In genomic region chr2:128313948-128314347, GRCm38 (mm10) we compare ENCODE assay signal across 27 mouse cellular contexts.
DNase-seq lines count a peak whose midpoint lies in the region; ATAC-seq and TF ChIP-seq lines count a peak whose summit lies in the region.
"Had no signal": no experiment of that assay in that cellular context is flagged by ENCODE, and none has a peak within 500 bp of the region (broad histone marks: within the 10 kb centered on the region; RNA-seq: fewer than 3 reads in every experiment).

No protein-coding gene starts in this region.

- no peaks in the 10 kb centered on the region for H3K9me3 ChIP-seq in kidney, embryonic 14.5 days (ENCODE audit: control insufficient read depth, low read length)
- no peaks in the 10 kb centered on the region for H3K9me3 ChIP-seq in ES-Bruce4 (replicated peaks; ENCODE audit: control insufficient read depth, insufficient read depth, low read length, poor library complexity, severe bottlenecking)
- H3K9me3 ChIP-seq in embryonic facial prominence, embryonic 10.5 days, result no peaks in the 10 kb centered on the region
- H3K9me3 ChIP-seq in midbrain, postnatal 0 days (ENCODE audit: low read length), result no peaks in the 10 kb centered on the region
- H3K9me3 ChIP-seq: forebrain, embryonic 13.5 days; G1E; heart, embryonic 13.5 days; hindbrain, embryonic 12.5 days; liver, embryonic 12.5 days; midbrain, embryonic 10.5 days; midbrain, embryonic 15.5 days; neural tube, embryonic 13.5 days had no signal

- TF ChIP-seq POLR2A in ES-Bruce4 (IDR thresholded peaks at IDR 0.05; ENCODE audit: insufficient read depth, low read length), result no peak

- H3K27ac ChIP-seq in kidney, embryonic 14.5 days (ENCODE audit: low read depth, low read length), result no peak overlapping the region
- no peak overlapping the region for H3K27ac ChIP-seq in ES-Bruce4 (ENCODE audit: insufficient read depth, low read length)
- H3K27ac ChIP-seq in embryonic facial prominence, embryonic 10.5 days (replicated peaks), result no peak overlapping the region
- H3K27ac ChIP-seq in midbrain, postnatal 0 days (ENCODE audit: low read depth, low read length), result no peak overlapping the region
- H3K27ac ChIP-seq: forebrain, embryonic 13.5 days; hindbrain, embryonic 12.5 days; liver, embryonic 12.5 days; midbrain, embryonic 10.5 days; midbrain, embryonic 15.5 days; neural tube, embryonic 13.5 days had no signal

- 35% methylated on average over 1 of the region's 1 CpGs for WGBS in kidney, embryonic 14.5 days
- WGBS in embryonic facial prominence, embryonic 10.5 days, result 16% methylated on average over 1 of the region's 1 CpGs
- 65% methylated on average over 1 of the region's 1 CpGs for WGBS in midbrain, postnatal 0 days

- no peaks in the 10 kb centered on the region for H3K27me3 ChIP-seq in kidney, embryonic 14.5 days (ENCODE audit: control insufficient read depth, insufficient read depth, low read length)
- no peaks in the 10 kb centered on the region for H3K27me3 ChIP-seq in ES-Bruce4 (ENCODE audit: control insufficient read depth, insufficient read depth, low read length, poor library complexity, severe bottlenecking)
- peaks cover 19% of the 10 kb centered on the region for H3K27me3 ChIP-seq in embryonic facial prominence, embryonic 10.5 days (replicated peaks; ENCODE audit: low read depth, poor library complexity, severe bottlenecking)
- H3K27me3 ChIP-seq in midbrain, postnatal 0 days (ENCODE audit: insufficient read depth, low read length), result no peaks in the 10 kb centered on the region
- H3K27me3 ChIP-seq: heart, embryonic 13.5 days; hindbrain, embryonic 12.5 days; liver, embryonic 12.5 days; neural tube, embryonic 13.5 days had no signal

- no peak for DNase-seq in kidney, postnatal 4 days
- DNase-seq in ES-CJ7 (ENCODE audit: low read depth, low spot score), result peak; percentile 31
- peak; percentile 54 for DNase-seq in embryonic facial prominence, embryonic 10.5 days (ENCODE audit: low spot score)
- DNase-seq in right cerebral cortex, adult 18-20 months, result no peak
- DNase-seq in lung, postnatal 4 days, result no peak
- no peak for DNase-seq in midbrain, postnatal 0 days (ENCODE audit: low spot score)
- DNase-seq: adrenal gland, postnatal 10 days; B cell, adult 2 months; cerebellum, adult 8-10 months; cerebellum, postnatal 36 days; gastrocnemius, postnatal 36 days; heart, postnatal 14 days; kidney, postnatal 14 days; liver, postnatal 0 days; right cerebral cortex, postnatal 14 days had no signal

- no peaks in the 10 kb centered on the region for H3K36me3 ChIP-seq in kidney, embryonic 14.5 days (ENCODE audit: control insufficient read depth, insufficient read depth, low read length)
- H3K36me3 ChIP-seq in ES-Bruce4 (ENCODE audit: control insufficient read depth, insufficient read depth, low read length, poor library complexity, severe bottlenecking), result no peaks in the 10 kb centered on the region
- no peaks in the 10 kb centered on the region for H3K36me3 ChIP-seq in embryonic facial prominence, embryonic 10.5 days (replicated peaks)
- H3K36me3 ChIP-seq in midbrain, postnatal 0 days (ENCODE audit: insufficient read depth, low read length), result no peaks in the 10 kb centered on the region
- H3K36me3 ChIP-seq: G1E; heart, embryonic 13.5 days; hindbrain, embryonic 12.5 days; liver, embryonic 12.5 days; midbrain, embryonic 10.5 days; midbrain, embryonic 15.5 days; neural tube, embryonic 13.5 days had no signal

- H3K4me1 ChIP-seq in kidney, embryonic 14.5 days (ENCODE audit: control insufficient read depth, insufficient read depth, low read length), result peaks cover 15% of the 10 kb centered on the region
- peaks cover 5% of the 10 kb centered on the region for H3K4me1 ChIP-seq in ES-Bruce4 (ENCODE audit: control insufficient read depth, insufficient read depth, low read length)
- H3K4me1 ChIP-seq in embryonic facial prominence, embryonic 10.5 days, result peaks cover 43% of the 10 kb centered on the region
- H3K4me1 ChIP-seq in midbrain, postnatal 0 days (ENCODE audit: insufficient read depth, low read length), result no peaks in the 10 kb centered on the region; the same call in 1 of the 2 replicates

- peak; percentile 56; the same call in 1 of the 2 replicates for TF ChIP-seq EP300 in ES-Bruce4 (IDR thresholded peaks at IDR 0.05; ENCODE audit: insufficient read depth, low read depth, low read length)

- no peak for TF ChIP-seq CTCF in ES-Bruce4 (IDR thresholded peaks at IDR 0.05; ENCODE audit: low read depth, low read length)
- no peak for TF ChIP-seq CTCF in midbrain, postnatal 0 days (IDR thresholded peaks at IDR 0.05)

- H3K4me3 ChIP-seq in kidney, embryonic 14.5 days (ENCODE audit: low read length), result no peak overlapping the region
- H3K4me3 ChIP-seq in ES-Bruce4 (ENCODE audit: low read depth, low read length), result no peak overlapping the region
- H3K4me3 ChIP-seq in embryonic facial prominence, embryonic 10.5 days, result no peak overlapping the region
- no peak overlapping the region for H3K4me3 ChIP-seq in midbrain, postnatal 0 days (ENCODE audit: low read depth, low read length)
- H3K4me3 ChIP-seq: forebrain, embryonic 13.5 days; heart, embryonic 13.5 days; hindbrain, embryonic 12.5 days; liver, embryonic 12.5 days; midbrain, embryonic 10.5 days; midbrain, embryonic 15.5 days; neural tube, embryonic 13.5 days had no signal

- H3K4me2 ChIP-seq in kidney, embryonic 14.5 days (replicated peaks; ENCODE audit: low read depth, low read length), result no peak overlapping the region
- H3K4me2 ChIP-seq in midbrain, postnatal 0 days (ENCODE audit: low read depth, low read length, poor library complexity, severe bottlenecking), result no peak overlapping the region
- H3K4me2 ChIP-seq: forebrain, embryonic 13.5 days; heart, embryonic 13.5 days; hindbrain, embryonic 12.5 days; liver, embryonic 12.5 days; midbrain, embryonic 15.5 days; neural tube, embryonic 13.5 days had no signal

- ATAC-seq in kidney, embryonic 14.5 days (ENCODE audit: low FRiP score, low TSS enrichment), result peak; percentile 56
- ATAC-seq in midbrain, postnatal 0 days (ENCODE audit: low FRiP score), result no peak
- ATAC-seq: forebrain, embryonic 13.5 days; intestine, postnatal 0 days; liver, embryonic 12.5 days; liver, postnatal 0 days; lung, postnatal 0 days; midbrain, embryonic 15.5 days had no signal

- H3K9ac ChIP-seq in kidney, embryonic 14.5 days (ENCODE audit: low read depth, low read length), result no peak overlapping the region
- H3K9ac ChIP-seq in ES-Bruce4 (ENCODE audit: low read depth, poor library complexity, severe bottlenecking), result no peak overlapping the region
- H3K9ac ChIP-seq in midbrain, postnatal 0 days (replicated peaks; ENCODE audit: low read length, poor library complexity, severe bottlenecking), result no peak overlapping the region
- H3K9ac ChIP-seq: forebrain, embryonic 13.5 days; heart, embryonic 13.5 days; hindbrain, embryonic 12.5 days; liver, embryonic 12.5 days; liver, postnatal 0 days; midbrain, embryonic 15.5 days; neural tube, embryonic 13.5 days had no signal

Comparison
In these comparisons a context has a peak if more than half of its experiments do, and no peak if none do; other contexts are left out.
1. DNase-seq: peak in ES-CJ7 (single experiment) and embryonic facial prominence, embryonic 10.5 days (single experiment); none in kidney, postnatal 4 days (0 of 2), right cerebral cortex, adult 18-20 months (single experiment), lung, postnatal 4 days (0 of 2) and midbrain, postnatal 0 days (single experiment).